Mouse (Mus musculus) stomach, embryonic 16.5 days (tissue): ENCODE data around the gene Prpf40b. TPM values are rescaled to one million over a fixed set of nuclear protein-coding genes. Genes with fewer than 3 reads are reported as not detected.

ENCODE experiments used
- ATAC-seq: fragments of 200-750 bp; cut with Nextera tagmentation; 2 replicates; pipeline ENCODE4 v1.8.0; 2017; ENCODE audit warnings: moderate number of reproducible peaks, moderate TSS enrichment; ENCODE audit not compliant: insufficient read depth, low FRiP score
- H3K27ac ChIP-seq: fragments of 300-500 bp; sonication (generic); 2 replicates; pipeline ENCODE4 v1.5.1; 2014; ENCODE audit warnings: low read length
- H3K27me3 ChIP-seq: fragments of 300-500 bp; sonication (generic); 2 replicates; pipeline ENCODE4 v1.6.1; 2014; ENCODE audit warnings: low read length, control low read depth, mixed read lengths; ENCODE audit not compliant: control insufficient read depth, insufficient read depth
- H3K36me3 ChIP-seq: fragments of 300-500 bp; sonication (generic); 2 replicates; pipeline ENCODE4 v1.6.1; 2014; ENCODE audit warnings: low read length; ENCODE audit not compliant: control insufficient read depth, insufficient read depth
- H3K4me1 ChIP-seq: fragments of 300-500 bp; sonication (generic); 2 replicates; pipeline ENCODE4 v1.6.1; 2014; ENCODE audit warnings: low read length, control low read depth, mixed read lengths; ENCODE audit not compliant: control insufficient read depth, insufficient read depth
- H3K4me2 ChIP-seq: fragments of 300-500 bp; sonication (generic); 2 replicates; pipeline ENCODE4 v1.6.1; 2014; ENCODE audit warnings: low read depth, low read length, mixed read lengths
- H3K4me3 ChIP-seq: fragments of 300-500 bp; sonication (generic); replicated peaks from 2 replicates; pipeline ENCODE4 v1.5.1; 2014; ENCODE audit warnings: mild to moderate bottlenecking, low read length
- H3K9ac ChIP-seq: fragments of 300-500 bp; sonication (generic); 2 replicates; pipeline ENCODE4 v1.6.1; 2014; ENCODE audit warnings: low read length
- H3K9me3 ChIP-seq: fragments of 300-500 bp; sonication (generic); replicated peaks from 2 replicates; pipeline ENCODE4 v1.6.1; 2016; ENCODE audit warnings: low read length, control low read depth; ENCODE audit not compliant: control insufficient read depth
- WGBS: fragments of 180-500 bp; shearing (Covaris S2); extraction: QIAGEN DNeasy Blood & Tissue Kit; methylation state at CpG from one replicate; pipeline ENCODE4 v1.1.7; 2014; 5-methylcytosine and 5-hydroxymethylcytosine counted together
- polyA plus RNA-seq: library from polyadenylated mRNA; unstranded; fragments of >200 nt; fragmentation: Nextera tagmentation; extraction: Ambion mirVana; gene quantifications from 2 replicates; pipeline ENCODE4 v1.2.1, GENCODE M21; 2015

Gene Prpf40b
- polyA plus RNA-seq, 1 experiment from 2014 or later: 44.3 TPM

GRCm38 (mm10) chr15:99309549-99309948 lies 14.7 kb downstream of the Prpf40b start:
- ATAC-seq: no peak
- Histone ChIP-seq H3K9ac (no peak overlapping the region), H3K4me3 (no peak overlapping the region), H3K36me3 (peaks cover 18% of the 10 kb centered on the region), H3K27me3 (no peaks in the 10 kb centered on the region), H3K4me2 (no peak overlapping the region), H3K9me3 (no peaks in the 10 kb centered on the region), H3K4me1 (no peaks in the 10 kb centered on the region), H3K27ac (no peak overlapping the region)
- WGBS: 89% methylated on average over 9 of the region's 9 CpGs

GRCm38 (mm10) chr15:99310617-99311016 lies 15.7 kb downstream of the Prpf40b start:
- Histone ChIP-seq H3K4me2 (no peak overlapping the region), H3K9me3 (no peaks in the 10 kb centered on the region), H3K9ac (no peak overlapping the region), H3K4me3 (no peak overlapping the region), H3K27me3 (no peaks in the 10 kb centered on the region), H3K4me1 (no peaks in the 10 kb centered on the region), H3K36me3 (peaks cover 17% of the 10 kb centered on the region), H3K27ac (no peak overlapping the region)
- WGBS: 85% methylated on average over 5 of the region's 5 CpGs
- ATAC-seq: no peak

- Histone ChIP-seq H3K9ac (no peak overlapping the region), H3K36me3 (peaks cover 10% of the 10 kb centered on the region; the same call in 1 of the 2 replicates), H3K27ac (0 out of 2 replicates have a peak overlapping the region, but pooled peaks have one; percentile 2), H3K4me1 (peaks cover 4% of the 10 kb centered on the region; the same call in 1 of the 2 replicates), H3K27me3 (no peaks in the 10 kb centered on the region), H3K9me3 (no peaks in the 10 kb centered on the region), H3K4me2 (no peak overlapping the region), H3K4me3 (no peak overlapping the region)
- WGBS: 91% methylated on average over 16 of the region's 16 CpGs
- no peak for ATAC-seq
Measured at GRCm38 (mm10) chr15:99314891-99315290, 20.0 kb downstream of the Prpf40b start.

- H3K36me3 ChIP-seq: peaks cover 6% of the 10 kb centered on the region; the same call in 1 of the 2 replicates
- no peak overlapping the region for H3K4me3 ChIP-seq
- H3K9me3 ChIP-seq: no peaks in the 10 kb centered on the region
- H3K27me3 ChIP-seq: no peaks in the 10 kb centered on the region
- H3K9ac ChIP-seq: peak overlapping the region; percentile 52; the same call in 1 of the 2 replicates
- H3K27ac ChIP-seq: peak overlapping the region; percentile 63
- H3K4me1 ChIP-seq: peaks cover 4% of the 10 kb centered on the region; the same call in 1 of the 2 replicates
- no peak overlapping the region for H3K4me2 ChIP-seq
- WGBS: 64% methylated on average over 16 of the region's 16 CpGs
- ATAC-seq: peak; percentile 42; the same call in 1 of the 2 replicates
Measured at GRCm38 (mm10) chr15:99316314-99317266, 21.7 kb downstream of the Prpf40b start.

GRCm38 (mm10) chr15:99317267-99317651 lies 22.4 kb downstream of the Prpf40b start:
- ATAC-seq: peak; percentile 21; the same call in 1 of the 2 replicates
- peak overlapping the region; percentile 63 for H3K27ac ChIP-seq
- no peaks in the 10 kb centered on the region for H3K27me3 ChIP-seq
- 0 out of 2 replicates have a peak overlapping the region, but pooled peaks have one; percentile 22 for H3K9ac ChIP-seq
- H3K4me1 ChIP-seq: peaks cover 4% of the 10 kb centered on the region; the same call in 1 of the 2 replicates
- H3K9me3 ChIP-seq: no peaks in the 10 kb centered on the region
- H3K4me2 ChIP-seq: no peak overlapping the region
- H3K36me3 ChIP-seq: peaks cover 6% of the 10 kb centered on the region; the same call in 1 of the 2 replicates
- WGBS: 58% methylated on average over 2 of the region's 2 CpGs
- no peak overlapping the region for H3K4me3 ChIP-seq

GRCm38 (mm10) chr15:99318071-99318470 lies 23.2 kb downstream of the Prpf40b start:
- Histone ChIP-seq H3K4me2 (no peak overlapping the region), H3K4me3 (no peak overlapping the region), H3K36me3 (peaks cover 9% of the 10 kb centered on the region; the same call in 1 of the 2 replicates), H3K9ac (no peak overlapping the region; the same call in 1 of the 2 replicates), H3K9me3 (no peaks in the 10 kb centered on the region), H3K27me3 (no peaks in the 10 kb centered on the region), H3K27ac (peak overlapping the region; percentile 63), H3K4me1 (peaks cover 4% of the 10 kb centered on the region; the same call in 1 of the 2 replicates)
- 87% methylated on average over 6 of the region's 6 CpGs for WGBS
- ATAC-seq: no peak

- ATAC-seq: no peak
- no peak overlapping the region for H3K4me2 ChIP-seq
- H3K27ac ChIP-seq: peak overlapping the region; percentile 58
- no peaks in the 10 kb centered on the region for H3K9me3 ChIP-seq
- no peak overlapping the region for H3K4me3 ChIP-seq
- H3K27me3 ChIP-seq: no peaks in the 10 kb centered on the region
- H3K9ac ChIP-seq: no peak overlapping the region
- WGBS: 83% methylated on average over 14 of the region's 14 CpGs
- H3K36me3 ChIP-seq: peaks cover 10% of the 10 kb centered on the region; the same call in 1 of the 2 replicates
- H3K4me1 ChIP-seq: peaks cover 4% of the 10 kb centered on the region; the same call in 1 of the 2 replicates
Measured at GRCm38 (mm10) chr15:99318861-99319410, 24.0 kb downstream of the Prpf40b start.

GRCm38 (mm10) chr15:99319411-99319871 lies 24.6 kb downstream of the Prpf40b start:
- peak overlapping the region; percentile 58 for H3K27ac ChIP-seq
- H3K9me3 ChIP-seq: no peaks in the 10 kb centered on the region
- H3K4me3 ChIP-seq: no peak overlapping the region
- H3K4me1 ChIP-seq: peaks cover 4% of the 10 kb centered on the region; the same call in 1 of the 2 replicates
- H3K4me2 ChIP-seq: no peak overlapping the region
- no peak for ATAC-seq
- H3K36me3 ChIP-seq: peaks cover 10% of the 10 kb centered on the region; the same call in 1 of the 2 replicates
- H3K9ac ChIP-seq: peak overlapping the region; percentile 2; the same call in 1 of the 2 replicates
- H3K27me3 ChIP-seq: no peaks in the 10 kb centered on the region
- WGBS: 63% methylated on average over 3 of the region's 3 CpGs
